In genomic region chr1:181039652-181040051, GRCm38 (mm10) we compare ENCODE assay signal across 8 mouse cellular contexts. TPM values are rescaled to one million over a fixed set of nuclear protein-coding genes. Genes with fewer than 3 reads are reported as not detected.
DNase-seq lines count a peak whose midpoint lies in the region; ATAC-seq and TF ChIP-seq lines count a peak whose summit lies in the region.

No protein-coding gene starts in this region.

- intact Hi-C loops in gastrocnemius, postnatal 14 days (cut with DNase I; ENCODE audit: low total_unique reads): loop anchor here (2.0 to 10.0 kb wide), 2 partner anchors 47 to 135 kb away; partner anchors contain the start of gene Pycr2

- peaks cover 0 to 5% of the 10 kb centered on the region in 2 experiments; a peak in 2 of 4 replicates for H3K27me3 ChIP-seq in MEL (ENCODE audit: control insufficient read depth in 1 of 2, insufficient read depth in 2 of 2, low read length in 2 of 2)
- H3K27me3 ChIP-seq in hindbrain, postnatal 0 days (ENCODE audit: insufficient read depth, low read length): no peaks in the 10 kb centered on the region
- peaks cover 2% of the 10 kb centered on the region; the same call in 1 of the 2 replicates for H3K27me3 ChIP-seq in midbrain, embryonic 16.5 days (ENCODE audit: control insufficient read depth, insufficient read depth, low read depth, low read length)
- H3K27me3 ChIP-seq in forebrain, embryonic 13.5 days: peaks cover 6% of the 10 kb centered on the region; the same call in 1 of the 2 replicates

- TF ChIP-seq RAD21 in MEL (IDR thresholded peaks at IDR 0.05; ENCODE audit: low read depth, low read length): peak; percentile 48

- H3K4me1 ChIP-seq in MEL (ENCODE audit: control insufficient read depth in 1 of 2, insufficient read depth in 2 of 2, low read length in 2 of 2): peaks cover 9 to 25% of the 10 kb centered on the region in 2 experiments
- no peaks in the 10 kb centered on the region for H3K4me1 ChIP-seq in hindbrain, postnatal 0 days (ENCODE audit: insufficient read depth, low read length)
- no peaks in the 10 kb centered on the region for H3K4me1 ChIP-seq in midbrain, embryonic 16.5 days (ENCODE audit: control insufficient read depth, insufficient read depth, low read length)
- H3K4me1 ChIP-seq in forebrain, embryonic 13.5 days: no peaks in the 10 kb centered on the region

- no peak overlapping the region for H3K4me2 ChIP-seq in hindbrain, postnatal 0 days (ENCODE audit: low read depth, low read length)
- peak overlapping the region; percentile 8; the same call in 1 of the 2 replicates for H3K4me2 ChIP-seq in midbrain, embryonic 16.5 days (ENCODE audit: low read length)
- H3K4me2 ChIP-seq in forebrain, embryonic 13.5 days: no peak overlapping the region

- peak; percentile 86 for TF ChIP-seq CTCF in layer of hippocampus, adult 2 months (conservative IDR thresholded peaks at IDR 0.05)
- TF ChIP-seq CTCF in MEL (IDR thresholded peaks at IDR 0.05 in 2 of 3, conservative IDR thresholded peaks at IDR 0.05 in 1 of 3; ENCODE audit: control insufficient read depth in 1 of 3, insufficient read depth in 1 of 3, low read depth in 2 of 3, low read length in 3 of 3, poor library complexity in 1 of 3, severe bottlenecking in 1 of 3): peak; percentile 52 to 76 (median 64)
- TF ChIP-seq CTCF in hindbrain, postnatal 0 days (IDR thresholded peaks at IDR 0.05; ENCODE audit: low read depth): peak; percentile 80

- TF ChIP-seq POLR2A in MEL (IDR thresholded peaks at IDR 0.05; ENCODE audit: control insufficient read depth in 1 of 2, insufficient read depth in 1 of 2, low read depth in 1 of 2, low read length in 2 of 2, poor library complexity in 1 of 2): no peak

- ATAC-seq in hindbrain, postnatal 0 days: no peak
- ATAC-seq in midbrain, embryonic 16.5 days: no peak
- no peak for ATAC-seq in forebrain, embryonic 13.5 days

- TF ChIP-seq EP300 in MEL (IDR thresholded peaks at IDR 0.05; ENCODE audit: low read depth in 1 of 2, low read length in 2 of 2): peak; percentile 17 to 66; a peak in 1 of 4 replicates

- DNase-seq in layer of hippocampus, adult 2 months (ENCODE audit: low spot score in 2 of 2): peak in 1 of 2 experiments; percentile 27
- no peak for DNase-seq in layer of hippocampus, postnatal 25 days (ENCODE audit: extremely low spot score in 1 of 2, low spot score in 1 of 2)
- peak; percentile 75 for DNase-seq in MEL (ENCODE audit: low read depth, low spot score)
- peak; percentile 61 to 78 for DNase-seq in cerebellum, postnatal 10 days
- peak; percentile 70 for DNase-seq in hindbrain, postnatal 0 days (ENCODE audit: low spot score)
- DNase-seq in gastrocnemius, postnatal 14 days: no peak

- no peak overlapping the region for H3K9ac ChIP-seq in MEL (ENCODE audit: control insufficient read depth, low read depth, low read length, poor library complexity, severe bottlenecking)
- no peak overlapping the region for H3K9ac ChIP-seq in hindbrain, postnatal 0 days (replicated peaks; ENCODE audit: low read length)
- no peak overlapping the region for H3K9ac ChIP-seq in midbrain, embryonic 16.5 days (ENCODE audit: low read depth, low read length)
- H3K9ac ChIP-seq in forebrain, embryonic 13.5 days: no peak overlapping the region

- no peaks in the 10 kb centered on the region for H3K79me2 ChIP-seq in MEL (ENCODE audit: control insufficient read depth, insufficient read depth, low read length, poor library complexity)

- no peaks in the 10 kb centered on the region for H3K9me3 ChIP-seq in MEL (replicated peaks; ENCODE audit: insufficient read depth, low read length)
- no peaks in the 10 kb centered on the region for H3K9me3 ChIP-seq in hindbrain, postnatal 0 days (ENCODE audit: low read length)
- H3K9me3 ChIP-seq in midbrain, embryonic 16.5 days (replicated peaks; ENCODE audit: control insufficient read depth, low read length, poor library complexity, severe bottlenecking): no peaks in the 10 kb centered on the region
- no peaks in the 10 kb centered on the region for H3K9me3 ChIP-seq in forebrain, embryonic 13.5 days (replicated peaks)

- H3K36me3 ChIP-seq in MEL (ENCODE audit: control insufficient read depth in 1 of 2, insufficient read depth in 2 of 2, low read length in 2 of 2): peaks cover 0 to 18% of the 10 kb centered on the region in 2 experiments; a peak in 2 of 4 replicates
- H3K36me3 ChIP-seq in hindbrain, postnatal 0 days (ENCODE audit: insufficient read depth, low read length): no peaks in the 10 kb centered on the region
- no peaks in the 10 kb centered on the region for H3K36me3 ChIP-seq in midbrain, embryonic 16.5 days (ENCODE audit: control insufficient read depth, insufficient read depth, low read length)
- H3K36me3 ChIP-seq in forebrain, embryonic 13.5 days (ENCODE audit: poor library complexity, severe bottlenecking): no peaks in the 10 kb centered on the region

- no peak overlapping the region for H3K27ac ChIP-seq in layer of hippocampus, adult 2 months
- H3K27ac ChIP-seq in MEL (ENCODE audit: control insufficient read depth, low read depth, low read length): no peak overlapping the region
- H3K27ac ChIP-seq in hindbrain, postnatal 0 days: no peak overlapping the region
- no peak overlapping the region for H3K27ac ChIP-seq in midbrain, embryonic 16.5 days (ENCODE audit: low read length)
- no peak overlapping the region for H3K27ac ChIP-seq in forebrain, embryonic 13.5 days

- 8% methylated on average over 4 of the region's 4 CpGs for WGBS in hindbrain, postnatal 0 days
- 15% methylated on average over 4 of the region's 4 CpGs for WGBS in midbrain, embryonic 16.5 days
- 13% methylated on average over 4 of the region's 4 CpGs for WGBS in forebrain, embryonic 13.5 days

- no peak overlapping the region for H3K4me3 ChIP-seq in layer of hippocampus, adult 2 months
- H3K4me3 ChIP-seq in MEL (ENCODE audit: control insufficient read depth in 1 of 2, insufficient read depth in 1 of 2, low read depth in 2 of 2, low read length in 2 of 2): no peak overlapping the region
- no peak overlapping the region for H3K4me3 ChIP-seq in hindbrain, postnatal 0 days (ENCODE audit: low read length)
- no peak overlapping the region for H3K4me3 ChIP-seq in midbrain, embryonic 16.5 days (ENCODE audit: low read depth, low read length)
- no peak overlapping the region for H3K4me3 ChIP-seq in forebrain, embryonic 13.5 days

TF ChIP-seq in MEL, 35 proteins besides CTCF, POLR2A, EP300 and RAD21:
- TF ChIP-seq GATA1 (IDR thresholded peaks at IDR 0.05; ENCODE audit: low read depth, low read length) (peak; percentile 47; the same call in 1 of the 2 replicates), USF2 (IDR thresholded peaks at IDR 0.05; ENCODE audit: borderline replicate concordance in 1 of 2, insufficient read depth in 1 of 2, low read depth in 1 of 2, low read length in 2 of 2) (no peak), TAL1 (IDR thresholded peaks at IDR 0.05; ENCODE audit: low read length) (no peak), RCOR1 (IDR thresholded peaks at IDR 0.05; ENCODE audit: low read depth, low read length) (peak; percentile 48; the same call in 1 of the 2 replicates), ZNF384 (IDR thresholded peaks at IDR 0.05; ENCODE audit: low read depth, low read length) (peak; percentile 38), MYC (IDR thresholded peaks at IDR 0.05; ENCODE audit: low read depth, low read length) (0 out of 2 replicates have a peak, but pooled peaks have one; percentile 32), ETS1 (IDR thresholded peaks at IDR 0.05; ENCODE audit: low read depth, low read length) (peak; percentile 43; the same call in 1 of the 2 replicates), BHLHE40 (IDR thresholded peaks at IDR 0.05; ENCODE audit: borderline replicate concordance, low read depth, low read length) (0 out of 2 replicates have a peak, but pooled peaks have one; percentile 28), JUND (IDR thresholded peaks at IDR 0.05; ENCODE audit: low read depth, low read length) (no peak), MXI1 (IDR thresholded peaks at IDR 0.05; ENCODE audit: low read depth, low read length) (0 out of 2 replicates have a peak, but pooled peaks have one; percentile 14), KAT2A (conservative IDR thresholded peaks at IDR 0.05; ENCODE audit: low read depth, low read length) (no peak), TCF12 (IDR thresholded peaks at IDR 0.05; ENCODE audit: low read depth, low read length) (peak; percentile 74), HCFC1 (IDR thresholded peaks at IDR 0.05; ENCODE audit: low read depth, low read length) (no peak), ZC3H11A (IDR thresholded peaks at IDR 0.05; ENCODE audit: low read depth, low read length) (peak; percentile 47), SMC3 (IDR thresholded peaks at IDR 0.05; ENCODE audit: low read depth, low read length) (peak; percentile 62), NRF1 (IDR thresholded peaks at IDR 0.05; ENCODE audit: insufficient read depth, low read depth, low read length, poor library complexity, severe bottlenecking) (no peak), E2F4 (IDR thresholded peaks at IDR 0.05; ENCODE audit: borderline replicate concordance, low read depth, low read length) (no peak)
TF ChIP-seq in MEL: peak in this region for 10.

RNA-seq across cellular contexts. Expression of gene 9130409I23Rik, which starts 11.4 kb away (rescaled TPM):
- under 1 TPM in 1 of 2 experiments, not detected in 1; 0.17 TPM for total RNA-seq in layer of hippocampus, adult 2 months (2021)
- under 1 TPM in 1 of 2 experiments, not detected in 1; 0.15 TPM for total RNA-seq in layer of hippocampus, postnatal 25 days (2021)
- total RNA-seq in MEL (2012; rRNA removed): not detected in 2 replicates
- polyA plus RNA-seq in MEL (2012; ENCODE audit: insufficient read depth in 1 of 2, insufficient read length in 2 of 2, low read depth in 1 of 2, low replicate concordance in 2 of 2, missing spikeins in 1 of 2): not detected
- total RNA-seq in hindbrain, postnatal 0 days (2014; rRNA removed): not detected in 2 replicates
- not detected in 2 replicates for polyA plus RNA-seq in hindbrain, postnatal 0 days (2015; fragmentation: Nextera tagmentation; extraction: Ambion mirVana)
- polyA plus RNA-seq in midbrain, embryonic 16.5 days (2015; fragmentation: Nextera tagmentation; extraction: Ambion mirVana): 0.17 TPM in 1 of 2 replicates, not detected in the other
- total RNA-seq in gastrocnemius, postnatal 14 days (2021): not detected
- 0.11 TPM in 1 of 2 replicates, not detected in the other for polyA plus RNA-seq in forebrain, embryonic 13.5 days (2015; fragmentation: Nextera tagmentation; extraction: Ambion mirVana)

RNA-seq across cellular contexts. Expression of gene Ephx1, which starts 18.9 kb away (rescaled TPM):
- 10 to 100 TPM; 30.2 to 30.3 TPM for total RNA-seq in layer of hippocampus, adult 2 months (2021)
- 10 to 100 TPM; 26.8 to 31.2 TPM for total RNA-seq in layer of hippocampus, postnatal 25 days (2021)
- 0.15 and 0.23 TPM in 2 replicates for total RNA-seq in MEL (2012; rRNA removed)
- polyA plus RNA-seq in MEL (2012; ENCODE audit: insufficient read depth in 1 of 2, insufficient read length in 2 of 2, low read depth in 1 of 2, low replicate concordance in 2 of 2, missing spikeins in 1 of 2): under 1 TPM in 1 of 2 experiments, not detected in 1; 0.39 TPM
- total RNA-seq in hindbrain, postnatal 0 days (2014; rRNA removed): 8.9 and 15.2 TPM in 2 replicates
- 13.3 and 15.8 TPM in 2 replicates for polyA plus RNA-seq in hindbrain, postnatal 0 days (2015; fragmentation: Nextera tagmentation; extraction: Ambion mirVana)
- 5.7 and 8.2 TPM in 2 replicates for polyA plus RNA-seq in midbrain, embryonic 16.5 days (2015; fragmentation: Nextera tagmentation; extraction: Ambion mirVana)
- 10 to 100 TPM; 13.5 to 16.4 TPM for total RNA-seq in gastrocnemius, postnatal 14 days (2021)
- polyA plus RNA-seq in forebrain, embryonic 13.5 days (2015; fragmentation: Nextera tagmentation; extraction: Ambion mirVana): 1.3 and 1.7 TPM in 2 replicates

Comparison
In these comparisons a context has a peak if more than half of its experiments do, and no peak if none do; other contexts are left out.
1. DNase-seq: peak in MEL (single experiment), cerebellum, postnatal 10 days (2 of 2) and hindbrain, postnatal 0 days (single experiment); none in layer of hippocampus, postnatal 25 days (0 of 2) and gastrocnemius, postnatal 14 days (single experiment).
2. Peak in every context shown above with its lines, with median percentiles within 50 percentile points of each other: CTCF ChIP-seq.